Mouse (Mus musculus) testis, adult 2 months (tissue): ENCODE measurements around the gene Olfr905. TPM values are rescaled to one million over a fixed set of nuclear protein-coding genes. Genes with fewer than 3 reads are reported as not detected.

Experiments used
- H3K27ac ChIP-seq: fragments of 200-500 bp; 2 replicates; pipeline ENCODE4 v1.5.1; 2012; ENCODE audit warnings: low read depth, low read length; ENCODE audit not compliant: control insufficient read depth, insufficient read depth
- H3K27me3 ChIP-seq: fragments of 200-500 bp; 2 replicates; pipeline ENCODE4 v1.6.1; 2012; ENCODE audit warnings: mild to moderate bottlenecking, low read length, moderate library complexity; ENCODE audit not compliant: control insufficient read depth, insufficient read depth
- H3K36me3 ChIP-seq: fragments of 200-500 bp; 2 replicates; pipeline ENCODE4 v1.6.1; 2012; ENCODE audit warnings: mild to moderate bottlenecking, low read length; ENCODE audit not compliant: control insufficient read depth, insufficient read depth
- H3K4me1 ChIP-seq: fragments of 200-500 bp; 2 replicates; pipeline ENCODE4 v1.6.1; 2012; ENCODE audit warnings: low read length; ENCODE audit not compliant: control insufficient read depth, insufficient read depth
- H3K4me3 ChIP-seq: fragments of 200-500 bp; 2 replicates; pipeline ENCODE4 v1.5.1; 2012; ENCODE audit warnings: low read depth, mild to moderate bottlenecking, low read length, moderate library complexity, mixed read lengths; ENCODE audit not compliant: control insufficient read depth
- CTCF ChIP-seq: fragments of 200-500 bp; IDR thresholded peaks from 2 replicates; pipeline ENCODE4 v1.5.1; 2012; ENCODE audit warnings: low read depth, mild to moderate bottlenecking, inconsistent platforms, low read length, moderate library complexity; ENCODE audit not compliant: control insufficient read depth, insufficient read depth, insufficient replicate concordance
- POLR2A ChIP-seq: fragments of 200-500 bp; IDR thresholded peaks from 2 replicates; pipeline ENCODE4 v1.6.1; 2012; ENCODE audit warnings: low read depth, mild to moderate bottlenecking, inconsistent platforms, low read length, moderate library complexity; ENCODE audit not compliant: control insufficient read depth
- polyA plus RNA-seq: library from polyadenylated mRNA; depleted of rRNA; stranded (reverse); fragments of >200 nt; gene quantifications from 2 replicates; pipeline ENCODE4 v1.2.3, GENCODE M21; 2012; rRNA removed

The Olfr905 gene
- polyA plus RNA-seq, result not detected in 2 replicates

GRCm38 (mm10) chr9:38470807-38471206, at the start of gene Olfr905:
Gene Olfr905, plus strand, starts transcription at chr9:38471107.
- no peak within 1 kb of the TSS for H3K27ac ChIP-seq
- TF ChIP-seq POLR2A (no peak), CTCF (no peak)
- H3K27me3 ChIP-seq, result no peaks in the 10 kb centered on the region
- H3K36me3 ChIP-seq, result no peaks in the 10 kb centered on the region
- H3K4me3 ChIP-seq, result no peak within 1 kb of the TSS
- no peaks in the 10 kb centered on the region for H3K4me1 ChIP-seq

GRCm38 (mm10) chr9:38423801-38424200, 47.1 kb upstream of the Olfr905 start:
- H3K27me3 ChIP-seq, result no peaks in the 10 kb centered on the region
- H3K27ac ChIP-seq, result no peak overlapping the region
- H3K4me1 ChIP-seq, result no peaks in the 10 kb centered on the region
- H3K4me3 ChIP-seq, result no peak overlapping the region
- no peaks in the 10 kb centered on the region for H3K36me3 ChIP-seq
- TF ChIP-seq CTCF (no peak), POLR2A (no peak)

GRCm38 (mm10) chr9:38427026-38427425, 43.9 kb upstream of the Olfr905 start:
- no peaks in the 10 kb centered on the region for H3K36me3 ChIP-seq
- TF ChIP-seq POLR2A (no peak), CTCF (no peak)
- H3K4me3 ChIP-seq, result no peak overlapping the region
- no peaks in the 10 kb centered on the region for H3K27me3 ChIP-seq
- H3K4me1 ChIP-seq, result no peaks in the 10 kb centered on the region
- no peak overlapping the region for H3K27ac ChIP-seq

GRCm38 (mm10) chr9:38429155-38429554, 41.8 kb upstream of the Olfr905 start, which contains the start of gene Olfr901:
Gene Olfr901, plus strand, starts transcription at chr9:38429455.
- TF ChIP-seq CTCF (no peak), POLR2A (no peak)

GRCm38 (mm10) chr9:38447352-38447751, 23.6 kb upstream of the Olfr905 start, which contains the start of gene Olfr902:
Gene Olfr902, plus strand, starts transcription at chr9:38447652.
- H3K36me3 ChIP-seq, result no peaks in the 10 kb centered on the region
- no peak within 1 kb of the TSS for H3K4me3 ChIP-seq
- no peak within 1 kb of the TSS for H3K27ac ChIP-seq
- no peaks in the 10 kb centered on the region for H3K4me1 ChIP-seq
- no peaks in the 10 kb centered on the region for H3K27me3 ChIP-seq
- TF ChIP-seq POLR2A (no peak), CTCF (no peak)

More at GRCm38 (mm10) chr9:38429155-38429554, 41.8 kb upstream of the Olfr905 start, which contains the start of gene Olfr901:
- Histone ChIP-seq H3K27ac (no peak within 1 kb of the TSS), H3K27me3 (no peaks in the 10 kb centered on the region), H3K4me1 (no peaks in the 10 kb centered on the region), H3K36me3 (no peaks in the 10 kb centered on the region), H3K4me3 (no peak within 1 kb of the TSS)

- Histone ChIP-seq H3K36me3 (no peaks in the 10 kb centered on the region), H3K4me1 (no peaks in the 10 kb centered on the region), H3K4me3 (no peak within 1 kb of the TSS), H3K27ac (no peak within 1 kb of the TSS), H3K27me3 (no peaks in the 10 kb centered on the region)
- TF ChIP-seq CTCF (no peak), POLR2A (no peak)
Observed at GRCm38 (mm10) chr9:38462844-38463243, 8.1 kb upstream of the Olfr905 start, which contains the start of gene Olfr904. Gene Olfr904, plus strand, starts transcription at chr9:38463144.

- Histone ChIP-seq H3K4me3 (no peak within 1 kb of the TSS), H3K4me1 (no peaks in the 10 kb centered on the region), H3K27me3 (no peaks in the 10 kb centered on the region), H3K36me3 (no peaks in the 10 kb centered on the region), H3K27ac (no peak within 1 kb of the TSS)
- TF ChIP-seq POLR2A (no peak), CTCF (no peak)
Observed at GRCm38 (mm10) chr9:38486785-38487184, 15.9 kb downstream of the Olfr905 start, which contains the start of gene Olfr906. Gene Olfr906, plus strand, starts transcription at chr9:38487085.

- TF ChIP-seq CTCF (no peak), POLR2A (no peak)
- H3K36me3 ChIP-seq, result no peaks in the 10 kb centered on the region
- H3K4me1 ChIP-seq, result no peaks in the 10 kb centered on the region
- H3K27ac ChIP-seq, result no peak within 1 kb of the TSS
- no peaks in the 10 kb centered on the region for H3K27me3 ChIP-seq
- no peak within 1 kb of the TSS for H3K4me3 ChIP-seq
Observed at GRCm38 (mm10) chr9:38495501-38495900, 24.6 kb downstream of the Olfr905 start, which contains the start of gene Olfr907. Gene Olfr907, plus strand, starts transcription at chr9:38495801.
